Mouse (Mus musculus): ENCODE measurements at regions not wholly inside any gene's neighbourhood (a gene's known extent, or its start where the extent isn't known, plus 50 kb on each side); places are given as distances from the start of the nearest gene placed in this dataset.

DNA sequence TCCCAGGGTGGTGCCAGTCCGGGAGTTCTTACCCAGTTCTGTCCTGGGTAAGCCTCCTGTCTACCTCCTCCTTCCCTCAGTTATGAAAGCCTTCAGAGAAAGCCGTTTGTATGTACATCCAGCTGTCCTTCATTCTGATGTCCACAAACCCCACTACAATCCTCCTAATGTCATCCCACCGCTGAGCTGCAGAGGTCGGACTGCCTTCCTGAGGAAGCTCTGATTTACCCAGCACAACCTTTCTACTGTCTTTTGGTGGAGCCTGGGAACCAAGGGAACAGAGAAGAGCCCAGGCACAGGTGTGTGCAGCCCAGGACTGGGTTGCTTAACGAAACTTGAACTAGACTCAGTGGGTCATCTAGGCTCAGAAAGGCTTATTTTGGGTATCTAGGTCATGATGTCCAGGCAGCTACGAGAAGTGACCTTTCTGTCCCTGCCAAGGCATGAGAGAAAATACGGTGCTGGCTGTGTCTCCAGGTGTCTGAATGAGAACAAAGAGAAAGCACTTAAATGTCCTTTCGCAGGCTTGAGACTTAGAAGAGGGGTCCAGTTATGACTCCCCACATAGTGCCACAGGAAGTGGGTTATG is 70.4 kb upstream of the Cadm1 start:
- H3K36me3 ChIP-seq (replicated peaks; ENCODE audit: control insufficient read depth, insufficient read depth), result no peaks in the 10 kb centered on the region
- DNase-seq (ENCODE audit: low spot score) (no peak), ATAC-seq (ENCODE audit: low FRiP score) (no peak)
- H3K27ac ChIP-seq, result no peak overlapping the region
- no peaks in the 10 kb centered on the region for H3K9me3 ChIP-seq (ENCODE audit: control insufficient read depth, low read length)
- no peak overlapping the region for H3K4me2 ChIP-seq (replicated peaks)
- no peaks in the 10 kb centered on the region for H3K4me1 ChIP-seq (replicated peaks; ENCODE audit: control insufficient read depth, insufficient read depth, low read length)
- no peak overlapping the region for H3K4me3 ChIP-seq (replicated peaks; ENCODE audit: low read length)
- no peak overlapping the region for H3K9ac ChIP-seq
- 82% methylated on average over 8 of the region's 8 CpGs for WGBS
- no peaks in the 10 kb centered on the region for H3K27me3 ChIP-seq (ENCODE audit: control insufficient read depth, insufficient read depth, low read length)

- Histone ChIP-seq H3K27me3 (ENCODE audit: control insufficient read depth, insufficient read depth, low read length) (no peaks in the 10 kb centered on the region), H3K36me3 (replicated peaks; ENCODE audit: control insufficient read depth, insufficient read depth) (no peaks in the 10 kb centered on the region), H3K4me2 (replicated peaks) (no peak overlapping the region), H3K4me1 (replicated peaks; ENCODE audit: control insufficient read depth, insufficient read depth, low read length) (no peaks in the 10 kb centered on the region), H3K9me3 (ENCODE audit: control insufficient read depth, low read length) (no peaks in the 10 kb centered on the region), H3K9ac (no peak overlapping the region), H3K4me3 (replicated peaks; ENCODE audit: low read length) (no peak overlapping the region), H3K27ac (no peak overlapping the region)
- DNase-seq (ENCODE audit: low spot score), result no peak
- 79% methylated on average over 15 of the region's 15 CpGs for WGBS
- no peak for ATAC-seq (ENCODE audit: low FRiP score)
Measured at GRCm38 (mm10) chr9:47460241-47460640, 69.7 kb upstream of the Cadm1 start.

- H3K4me3 ChIP-seq (replicated peaks; ENCODE audit: low read length), result no peak overlapping the region
- no peaks in the 10 kb centered on the region for H3K9me3 ChIP-seq (ENCODE audit: control insufficient read depth, low read length)
- H3K27ac ChIP-seq, result no peak overlapping the region
- H3K27me3 ChIP-seq (ENCODE audit: control insufficient read depth, insufficient read depth, low read length), result no peaks in the 10 kb centered on the region
- H3K36me3 ChIP-seq (replicated peaks; ENCODE audit: control insufficient read depth, insufficient read depth), result no peaks in the 10 kb centered on the region
- no peaks in the 10 kb centered on the region for H3K4me1 ChIP-seq (replicated peaks; ENCODE audit: control insufficient read depth, insufficient read depth, low read length)
- ATAC-seq (ENCODE audit: low FRiP score), result no peak
- H3K4me2 ChIP-seq (replicated peaks), result no peak overlapping the region
- no peak for DNase-seq (ENCODE audit: low spot score)
- no peak overlapping the region for H3K9ac ChIP-seq
- whole genome bisulfite sequencing, result 86% methylated on average over 3 of the region's 3 CpGs
Measured at GRCm38 (mm10) chr9:47461915-47462314, 68.1 kb upstream of the Cadm1 start.

DNA sequence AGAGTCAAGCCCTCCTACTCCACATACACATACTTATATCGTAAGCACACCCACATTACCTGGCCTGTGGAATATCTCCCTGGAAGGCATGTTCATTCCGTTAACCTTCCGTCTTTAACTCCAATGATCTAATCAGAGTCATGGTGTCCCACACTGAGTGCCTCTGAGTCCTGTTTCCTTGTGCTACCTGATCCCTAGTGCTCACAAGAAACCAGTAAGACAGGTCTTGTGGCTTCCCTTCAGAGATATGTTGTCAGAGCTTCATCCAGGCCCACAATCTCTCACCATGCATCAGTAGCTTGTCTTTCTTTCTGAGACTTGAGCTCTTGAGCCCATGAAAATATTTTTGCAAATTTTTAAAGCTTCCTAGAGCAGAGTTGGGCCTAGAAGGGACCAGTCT is 63.2 kb upstream of the Cadm1 start:
- H3K9ac ChIP-seq, result no peak overlapping the region
- 97% methylated on average over 3 of the region's 3 CpGs for WGBS
- H3K4me2 ChIP-seq (replicated peaks), result no peak overlapping the region
- no peaks in the 10 kb centered on the region for H3K27me3 ChIP-seq (ENCODE audit: control insufficient read depth, insufficient read depth, low read length)
- H3K9me3 ChIP-seq (ENCODE audit: control insufficient read depth, low read length), result no peaks in the 10 kb centered on the region
- no peak overlapping the region for H3K27ac ChIP-seq
- H3K4me1 ChIP-seq (replicated peaks; ENCODE audit: control insufficient read depth, insufficient read depth, low read length), result no peaks in the 10 kb centered on the region
- no peak overlapping the region for H3K4me3 ChIP-seq (replicated peaks; ENCODE audit: low read length)
- no peak for ATAC-seq (ENCODE audit: low FRiP score)
- no peaks in the 10 kb centered on the region for H3K36me3 ChIP-seq (replicated peaks; ENCODE audit: control insufficient read depth, insufficient read depth)
- DNase-seq (ENCODE audit: low spot score), result no peak

DNA sequence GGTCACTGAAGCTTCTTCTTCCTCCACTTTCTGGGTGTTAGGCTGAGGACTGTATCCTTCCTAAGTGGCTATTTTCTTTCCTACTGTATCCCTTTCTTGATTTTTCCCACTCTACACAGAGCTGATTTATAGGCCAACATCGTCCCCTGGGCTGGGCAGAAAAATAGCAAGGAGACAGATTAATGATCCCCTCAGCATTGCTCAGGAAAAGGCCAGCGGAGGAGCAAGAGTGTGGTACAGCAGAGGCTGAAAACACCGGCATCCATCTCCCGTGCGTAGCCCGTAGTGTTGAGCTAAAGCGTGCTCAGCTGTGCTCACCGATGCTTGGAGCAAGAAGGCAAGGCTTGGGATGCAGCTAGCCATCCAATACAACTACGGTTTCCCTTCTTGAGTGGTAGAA is 62.2 kb upstream of the Cadm1 start:
- H3K27me3 ChIP-seq (ENCODE audit: control insufficient read depth, insufficient read depth, low read length), result no peaks in the 10 kb centered on the region
- H3K9me3 ChIP-seq (ENCODE audit: control insufficient read depth, low read length), result no peaks in the 10 kb centered on the region
- H3K4me3 ChIP-seq (replicated peaks; ENCODE audit: low read length), result no peak overlapping the region
- H3K27ac ChIP-seq, result no peak overlapping the region
- no peaks in the 10 kb centered on the region for H3K36me3 ChIP-seq (replicated peaks; ENCODE audit: control insufficient read depth, insufficient read depth)
- no peak overlapping the region for H3K9ac ChIP-seq
- no peak for ATAC-seq (ENCODE audit: low FRiP score)
- H3K4me1 ChIP-seq (replicated peaks; ENCODE audit: control insufficient read depth, insufficient read depth, low read length), result no peaks in the 10 kb centered on the region
- 69% methylated on average over 9 of the region's 9 CpGs for WGBS
- no peak overlapping the region for H3K4me2 ChIP-seq (replicated peaks)
- no peak for DNase-seq (ENCODE audit: low spot score)

DNA sequence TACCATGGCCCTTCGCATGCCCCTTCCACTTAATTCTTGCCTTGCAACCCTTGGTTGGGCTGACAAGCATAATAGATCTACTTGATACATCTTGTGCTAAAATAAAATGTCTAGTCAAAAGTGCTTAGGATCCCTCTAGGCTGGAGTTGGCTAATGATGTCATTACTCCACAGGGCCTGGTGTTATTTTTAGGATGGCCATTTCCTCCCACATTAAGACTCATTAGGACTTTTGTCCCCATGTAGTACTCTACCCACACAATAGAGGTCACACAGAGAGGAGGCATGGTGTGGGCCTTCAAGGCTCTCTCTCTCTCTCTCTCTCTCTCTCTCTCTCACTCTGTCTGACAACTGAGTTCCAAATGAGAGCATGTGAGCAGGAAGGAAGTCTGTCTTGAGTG is 60.4 kb upstream of the Cadm1 start:
- no peak for DNase-seq (ENCODE audit: low spot score)
- no peaks in the 10 kb centered on the region for H3K27me3 ChIP-seq (ENCODE audit: control insufficient read depth, insufficient read depth, low read length)
- no peak overlapping the region for H3K9ac ChIP-seq
- ATAC-seq (ENCODE audit: low FRiP score), result no peak
- H3K4me1 ChIP-seq (replicated peaks; ENCODE audit: control insufficient read depth, insufficient read depth, low read length), result no peaks in the 10 kb centered on the region
- WGBS, result 90% methylated on average over 1 of the region's 1 CpGs
- no peak overlapping the region for H3K27ac ChIP-seq
- no peaks in the 10 kb centered on the region for H3K36me3 ChIP-seq (replicated peaks; ENCODE audit: control insufficient read depth, insufficient read depth)
- no peaks in the 10 kb centered on the region for H3K9me3 ChIP-seq (ENCODE audit: control insufficient read depth, low read length)
- no peak overlapping the region for H3K4me3 ChIP-seq (replicated peaks; ENCODE audit: low read length)
- H3K4me2 ChIP-seq (replicated peaks), result no peak overlapping the region

- DNase-seq (ENCODE audit: low spot score), result no peak
- no peak for ATAC-seq (ENCODE audit: low FRiP score)
- H3K9ac ChIP-seq, result no peak overlapping the region
- H3K9me3 ChIP-seq (ENCODE audit: control insufficient read depth, low read length), result no peaks in the 10 kb centered on the region
- no peak overlapping the region for H3K4me2 ChIP-seq (replicated peaks)
- no peaks in the 10 kb centered on the region for H3K36me3 ChIP-seq (replicated peaks; ENCODE audit: control insufficient read depth, insufficient read depth)
- H3K4me3 ChIP-seq (replicated peaks; ENCODE audit: low read length), result no peak overlapping the region
- 87% methylated on average over 1 of the region's 1 CpGs for WGBS
- no peaks in the 10 kb centered on the region for H3K4me1 ChIP-seq (replicated peaks; ENCODE audit: control insufficient read depth, insufficient read depth, low read length)
- no peaks in the 10 kb centered on the region for H3K27me3 ChIP-seq (ENCODE audit: control insufficient read depth, insufficient read depth, low read length)
- no peak overlapping the region for H3K27ac ChIP-seq
Measured at GRCm38 (mm10) chr9:47470741-47471140, 59.2 kb upstream of the Cadm1 start.

GRCm38 (mm10) chr9:47471767-47472420 is 58.1 kb upstream of the Cadm1 start:
- no peaks in the 10 kb centered on the region for H3K36me3 ChIP-seq (replicated peaks; ENCODE audit: control insufficient read depth, insufficient read depth)
- WGBS, result 21% methylated on average over 10 of the region's 10 CpGs
- DNase-seq (ENCODE audit: low spot score), result no peak

DNA sequence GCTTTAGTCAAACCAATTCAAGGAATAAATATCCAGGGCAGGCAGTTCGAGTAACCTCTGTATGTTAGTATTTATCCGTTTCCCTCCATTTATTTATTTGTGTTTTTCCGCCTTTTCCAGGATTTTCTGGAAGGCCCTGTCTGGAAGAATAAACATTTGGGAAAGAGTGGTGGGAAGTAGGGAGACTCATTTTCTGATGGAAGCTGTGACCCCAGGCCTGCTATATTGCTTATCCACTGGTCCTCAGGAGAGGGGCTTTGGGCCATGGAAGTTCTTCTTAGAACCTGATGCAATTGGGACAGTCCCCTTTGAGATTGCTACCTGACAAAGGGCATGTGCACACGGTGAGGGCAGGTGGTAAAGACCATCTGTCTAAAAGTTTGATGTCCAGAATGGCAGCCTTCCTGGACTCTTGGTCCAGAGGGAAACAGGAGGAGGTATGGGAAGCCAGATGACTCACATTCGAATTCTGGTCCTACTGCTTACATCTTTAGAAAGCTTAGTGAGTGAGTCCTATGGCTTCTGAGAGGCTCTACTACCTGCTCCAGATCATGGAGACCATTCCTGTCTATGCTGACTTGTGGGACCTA is 56.1 kb upstream of the Cadm1 start:
- WGBS, result 94% methylated on average over 5 of the region's 5 CpGs
- H3K4me2 ChIP-seq (replicated peaks), result no peak overlapping the region
- H3K27me3 ChIP-seq (ENCODE audit: control insufficient read depth, insufficient read depth, low read length), result no peaks in the 10 kb centered on the region
- ATAC-seq (ENCODE audit: low FRiP score) (no peak), DNase-seq (ENCODE audit: low spot score) (no peak)
- H3K27ac ChIP-seq, result no peak overlapping the region
- H3K36me3 ChIP-seq (replicated peaks; ENCODE audit: control insufficient read depth, insufficient read depth), result no peaks in the 10 kb centered on the region
- no peaks in the 10 kb centered on the region for H3K9me3 ChIP-seq (ENCODE audit: control insufficient read depth, low read length)
- no peak overlapping the region for H3K9ac ChIP-seq
- H3K4me3 ChIP-seq (replicated peaks; ENCODE audit: low read length), result no peak overlapping the region
- H3K4me1 ChIP-seq (replicated peaks; ENCODE audit: control insufficient read depth, insufficient read depth, low read length), result no peaks in the 10 kb centered on the region

More at GRCm38 (mm10) chr9:47471767-47472420, 58.1 kb upstream of the Cadm1 start:
- Histone ChIP-seq H3K4me3 (replicated peaks; ENCODE audit: low read length) (no peak overlapping the region), H3K27ac (no peak overlapping the region), H3K9ac (no peak overlapping the region), H3K4me1 (replicated peaks; ENCODE audit: control insufficient read depth, insufficient read depth, low read length) (no peaks in the 10 kb centered on the region), H3K4me2 (replicated peaks) (no peak overlapping the region), H3K27me3 (ENCODE audit: control insufficient read depth, insufficient read depth, low read length) (no peaks in the 10 kb centered on the region), H3K9me3 (ENCODE audit: control insufficient read depth, low read length) (no peaks in the 10 kb centered on the region)
- ATAC-seq (ENCODE audit: low FRiP score), result no peak

Measured in hindbrain, embryonic 14.5 days (tissue).